Mouse (Mus musculus) heart, postnatal 4 days (tissue): ENCODE measurements around the gene Rpl36. TPM values are rescaled to one million over a fixed set of nuclear protein-coding genes. Genes with fewer than 3 reads are reported as not detected.
"Not testable (repeated sequence)": the region's sequence is repeated elsewhere in the genome, so short reads cannot be mapped to it uniquely, and the experiment has no call there.

ENCODE experiments used
- DNase-seq: peaks from one replicate; pipeline ENCODE4 v3.0.0; 2021
- total RNA-seq, 2 experiments: library from RNA; stranded (reverse); gene quantifications; 2 replicates each; pipeline ENCODE4 v1.2.3; 2021

The Rpl36 gene
- total RNA-seq, 2 experiments from 2014 or later, result 921 to 984 TPM

DNA sequence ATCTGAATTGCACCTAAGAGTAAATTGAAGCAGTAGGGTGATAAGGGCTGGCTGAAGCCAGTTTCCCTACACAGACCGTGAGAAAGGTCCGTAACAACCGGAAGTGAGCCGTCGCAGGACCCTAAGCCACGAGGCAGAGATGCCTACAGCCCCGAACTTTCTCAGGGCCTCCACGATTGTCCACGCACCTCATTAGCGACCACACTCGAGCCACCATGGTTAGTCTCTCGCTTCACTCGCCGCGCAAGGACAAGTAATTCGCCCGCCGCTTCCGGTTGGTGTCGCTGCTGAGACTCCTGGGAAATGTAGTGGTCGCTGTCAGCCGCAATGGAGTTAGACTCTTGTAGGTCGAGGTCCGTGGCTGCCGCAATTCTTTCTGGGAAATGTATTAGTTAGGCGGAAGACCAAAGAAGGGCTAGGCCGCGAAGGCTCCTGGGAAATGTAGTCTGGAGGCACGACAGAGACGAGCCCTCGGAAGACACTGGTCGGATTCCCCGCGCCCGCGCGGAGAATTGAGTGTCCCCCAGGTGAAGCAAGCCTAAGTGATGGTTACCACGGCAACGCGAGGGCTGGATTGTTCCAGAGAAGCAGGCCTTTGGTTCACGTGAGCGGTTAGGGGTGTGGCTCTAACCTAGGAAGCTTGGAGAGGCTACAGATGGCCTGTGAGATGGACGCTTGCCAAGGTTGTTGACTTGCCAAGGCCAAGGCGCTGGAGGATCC, 3.6 kb upstream of the Rpl36 start, which contains the start of gene 2410015M20Rik:
TSS of gene 2410015M20Rik (minus strand) at position 320 of the 720 bp plus-strand sequence.
- peak; percentile 95 for DNase-seq

DNA sequence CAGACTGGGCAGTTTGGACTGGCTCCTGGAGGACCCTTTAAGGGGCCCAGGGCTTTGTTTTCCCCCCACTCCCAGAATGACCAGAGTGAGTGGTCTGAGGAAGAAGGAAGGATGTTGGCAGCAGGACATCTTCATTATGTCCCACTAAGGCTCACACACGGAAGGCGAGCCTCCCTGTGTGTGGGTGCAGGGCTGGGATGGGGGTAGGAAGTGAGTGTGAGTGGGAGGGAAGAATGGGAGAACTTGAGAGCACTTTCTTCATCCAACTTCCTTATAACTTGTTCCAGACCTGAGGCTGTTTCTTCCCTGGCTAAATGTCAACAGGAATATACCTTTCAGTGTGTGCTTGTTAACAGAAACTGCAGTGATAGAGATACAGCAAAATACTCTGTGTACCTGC, 1.9 kb upstream of the Rpl36 start:
- no peak for DNase-seq

GRCm38 (mm10) chr17:56611861-56612564, 1.2 kb upstream of the Rpl36 start:
- peak; percentile 49 for DNase-seq

DNA sequence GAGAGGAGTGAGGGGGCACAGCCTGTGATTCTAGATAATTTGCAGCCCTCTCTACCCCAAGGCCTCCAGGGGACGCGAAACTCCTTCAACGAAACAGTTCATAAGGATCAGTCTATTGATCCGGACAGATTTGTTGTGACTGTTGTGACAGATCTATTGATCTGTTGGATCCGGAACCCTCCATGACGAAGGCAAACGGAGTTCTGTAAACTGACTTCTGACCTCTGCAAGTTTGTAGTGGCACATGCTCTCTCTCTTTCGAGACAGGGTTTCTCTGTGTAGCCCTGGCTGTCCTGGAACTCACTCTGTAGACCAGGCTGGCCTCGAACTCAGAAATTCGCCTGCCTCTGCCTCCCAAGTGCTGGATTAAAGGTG, 664 bp upstream of the Rpl36 start:
- DNase-seq, result not testable (repeated sequence)

- peak; percentile 50 for DNase-seq
Measured at GRCm38 (mm10) chr17:56613893-56614292, 677 bp downstream of the Rpl36 start.

- peak; percentile 43 for DNase-seq
Measured at GRCm38 (mm10) chr17:56614391-56615135, 1.3 kb downstream of the Rpl36 start.

- DNase-seq, result no peak
Measured at GRCm38 (mm10) chr17:56615136-56615784, 2.0 kb downstream of the Rpl36 start.

DNA sequence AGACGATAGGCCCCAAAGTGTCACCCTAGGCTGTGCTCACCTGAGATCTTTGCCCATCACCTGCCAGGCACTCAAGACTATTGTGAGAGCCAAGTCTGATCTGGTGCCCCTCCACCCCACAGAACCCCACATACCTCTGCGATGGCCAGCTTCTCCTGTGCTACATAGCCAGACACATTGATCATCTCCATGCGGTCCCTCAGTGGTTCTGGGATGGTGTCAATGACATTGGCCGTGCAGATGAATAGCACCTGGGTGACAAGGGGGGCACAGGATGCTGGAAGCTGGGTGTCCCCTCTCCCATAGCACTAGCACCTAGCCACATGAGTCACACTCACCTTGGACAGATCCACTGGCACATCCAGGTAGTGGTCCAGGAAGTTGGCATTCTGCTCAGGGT, 2.6 kb downstream of the Rpl36 start:
- no peak for DNase-seq

DNA sequence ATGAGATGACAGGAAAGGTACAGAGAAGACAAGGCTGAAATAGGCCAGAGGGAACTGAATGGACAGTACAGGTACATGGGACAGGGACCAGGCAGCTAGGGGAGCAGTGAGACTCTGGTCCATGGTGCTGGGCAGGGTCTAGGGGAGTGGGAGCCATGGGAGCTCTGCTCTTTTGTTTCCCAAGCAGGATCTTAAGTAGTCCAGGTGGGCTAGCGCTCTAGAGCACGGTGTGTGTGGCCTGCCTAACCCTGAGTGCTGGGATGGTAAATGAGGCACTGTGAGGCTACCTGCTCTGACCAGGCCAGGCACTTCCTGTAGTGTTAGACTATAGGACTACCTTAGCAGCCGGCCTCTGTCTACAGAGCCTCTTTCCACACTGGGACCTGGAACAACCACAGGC, 3.5 kb downstream of the Rpl36 start:
- DNase-seq, result no peak

GRCm38 (mm10) chr17:56617628-56618027, 4.4 kb downstream of the Rpl36 start:
- no peak for DNase-seq

GRCm38 (mm10) chr17:56625495-56625894, 12.3 kb downstream of the Rpl36 start:
- DNase-seq, result no peak

DNA sequence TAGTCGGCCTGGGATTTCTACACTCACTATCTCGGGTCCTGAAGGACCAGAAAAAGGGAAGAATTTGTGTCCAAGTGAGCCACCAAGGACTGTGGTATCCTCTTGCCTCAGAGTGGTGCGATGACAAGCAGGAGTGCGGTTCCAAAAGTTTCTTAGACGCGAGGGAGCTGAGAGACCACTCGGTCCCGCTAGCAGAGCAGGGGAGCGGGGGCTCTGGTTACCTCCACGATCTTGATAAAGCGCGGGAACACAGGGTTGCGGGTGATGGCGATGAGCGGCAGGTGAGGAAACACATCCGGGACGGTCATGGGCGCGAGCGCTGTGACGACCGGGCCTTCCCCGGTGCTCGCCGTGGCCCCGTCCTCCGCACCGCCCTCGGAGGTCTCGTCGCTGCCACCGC, 13.0 kb downstream of the Rpl36 start:
- no peak for DNase-seq

- DNase-seq, result peak; percentile 96
Measured at GRCm38 (mm10) chr17:56626754-56627470, 13.7 kb downstream of the Rpl36 start, which contains the start of gene Lonp1. Gene Lonp1, minus strand, starts transcription at chr17:56626887.

- DNase-seq, result no peak
Measured at GRCm38 (mm10) chr17:56627530-56628277, 14.5 kb downstream of the Rpl36 start, which contains the start of gene Catsperd. Gene Catsperd, plus strand, starts transcription at chr17:56628143.

GRCm38 (mm10) chr17:56629800-56630781, 16.9 kb downstream of the Rpl36 start:
- not testable (repeated sequence) for DNase-seq

GRCm38 (mm10) chr17:56631807-56632206, 18.6 kb downstream of the Rpl36 start:
- no peak for DNase-seq

DNA sequence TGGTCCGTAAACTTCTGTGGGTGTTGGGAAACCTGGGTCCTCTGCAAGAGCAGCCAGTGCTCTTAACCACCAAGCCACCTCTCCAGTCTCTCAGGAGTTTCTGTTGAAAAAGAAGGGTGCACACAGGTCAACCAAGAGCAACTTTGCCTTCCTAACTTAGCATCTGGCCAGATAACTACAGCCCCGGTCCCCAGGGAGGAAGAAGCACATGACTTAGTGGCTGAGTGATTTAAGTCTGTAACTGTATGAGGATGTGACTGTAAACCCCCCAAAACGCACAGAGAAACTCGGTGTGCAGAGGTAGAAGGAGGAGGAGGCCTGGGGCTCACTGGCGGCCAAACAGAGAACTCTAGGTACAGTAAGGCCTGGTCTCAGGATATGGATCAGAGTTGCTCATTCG, 20.8 kb downstream of the Rpl36 start:
- DNase-seq, result no peak

- no peak for DNase-seq
Measured at GRCm38 (mm10) chr17:56643237-56643636, 30.0 kb downstream of the Rpl36 start.

- DNase-seq, result no peak
Measured at GRCm38 (mm10) chr17:56647546-56647945, 34.3 kb downstream of the Rpl36 start.

DNA sequence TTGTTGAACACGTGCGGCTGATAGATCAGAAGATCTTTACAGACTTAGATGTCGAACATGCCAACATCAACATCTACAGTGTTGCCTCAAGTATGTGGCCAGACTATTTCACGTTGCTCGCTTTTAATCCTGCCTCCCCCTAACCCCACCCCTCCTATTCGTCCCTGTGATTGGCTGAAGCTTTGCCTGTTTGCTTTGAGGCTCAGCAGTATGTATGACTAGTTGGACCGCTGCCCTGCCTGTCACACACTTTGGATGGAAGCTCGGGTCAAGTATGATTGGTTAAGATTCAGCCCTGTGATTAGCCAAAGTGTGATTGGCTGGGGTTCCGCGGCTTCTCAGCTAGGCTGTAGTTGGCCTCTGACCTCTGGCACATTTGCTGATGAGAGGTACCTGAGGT, 38.6 kb downstream of the Rpl36 start:
- no peak for DNase-seq
